Mouse (Mus musculus): Measurements from ENCODE around the gene Prss57. TPM values are rescaled to one million over a fixed set of nuclear protein-coding genes. Genes with fewer than 3 reads are reported as not detected.

Prss57 gene
- polyA plus RNA-seq, 1 experiment from 2014 or later, result 0.04 TPM

GRCm38 (mm10) chr10:79805636-79806035 is 14.9 kb upstream of the Prss57 start:
- DNase-seq (ENCODE audit: low spot score), result peak; percentile 43
- H3K27ac ChIP-seq, result peak overlapping the region; percentile 50; the same call in 1 of the 2 replicates
- no peak for ATAC-seq (replicated peaks; ENCODE audit: low FRiP score, low read depth)
- peaks cover 47% of the 10 kb centered on the region for H3K4me1 ChIP-seq (replicated peaks; ENCODE audit: insufficient read depth, low read length)
- no peak for TF ChIP-seq CTCF (IDR thresholded peaks at IDR 0.05; ENCODE audit: low read depth)
- no peaks in the 10 kb centered on the region for H3K9me3 ChIP-seq (replicated peaks; ENCODE audit: low read length)
- H3K27me3 ChIP-seq (ENCODE audit: insufficient read depth, low read length), result no peaks in the 10 kb centered on the region
- H3K9ac ChIP-seq (ENCODE audit: low read depth, low read length), result no peak overlapping the region
- peaks cover 11% of the 10 kb centered on the region for H3K36me3 ChIP-seq (ENCODE audit: insufficient read depth, low read length)
- 22% methylated on average over 11 of the region's 11 CpGs for WGBS
- no peak overlapping the region for H3K4me3 ChIP-seq (replicated peaks; ENCODE audit: low read depth, low read length)
- peak overlapping the region; percentile 7; the same call in 1 of the 2 replicates for H3K4me2 ChIP-seq (ENCODE audit: low read length)

- DNase-seq (ENCODE audit: low spot score), result peak; percentile 35
- Histone ChIP-seq H3K27me3 (ENCODE audit: insufficient read depth, low read length) (no peaks in the 10 kb centered on the region), H3K4me1 (replicated peaks; ENCODE audit: insufficient read depth, low read length) (peaks cover 48% of the 10 kb centered on the region), H3K4me3 (replicated peaks; ENCODE audit: low read depth, low read length) (no peak overlapping the region), H3K27ac (no peak overlapping the region), H3K9me3 (replicated peaks; ENCODE audit: low read length) (no peaks in the 10 kb centered on the region), H3K36me3 (ENCODE audit: insufficient read depth, low read length) (peaks cover 9% of the 10 kb centered on the region; the same call in 1 of the 2 replicates), H3K9ac (ENCODE audit: low read depth, low read length) (0 out of 2 replicates have a peak overlapping the region, but pooled peaks have one; percentile 27), H3K4me2 (ENCODE audit: low read length) (peak overlapping the region; percentile 15; the same call in 1 of the 2 replicates)
- TF ChIP-seq CTCF (IDR thresholded peaks at IDR 0.05; ENCODE audit: low read depth), result no peak
- 12% methylated on average over 29 of the region's 29 CpGs for WGBS
- ATAC-seq (replicated peaks; ENCODE audit: low FRiP score, low read depth), result no peak
Observed at GRCm38 (mm10) chr10:79803716-79804323, 13.1 kb upstream of the Prss57 start.

- peak overlapping the region; percentile 86 for H3K27ac ChIP-seq
- peaks cover 48% of the 10 kb centered on the region for H3K4me1 ChIP-seq (replicated peaks; ENCODE audit: insufficient read depth, low read length)
- peaks cover 3% of the 10 kb centered on the region; the same call in 1 of the 2 replicates for H3K36me3 ChIP-seq (ENCODE audit: insufficient read depth, low read length)
- no peaks in the 10 kb centered on the region for H3K27me3 ChIP-seq (ENCODE audit: insufficient read depth, low read length)
- DNase-seq (ENCODE audit: low spot score), result peak; percentile 82
- peak overlapping the region; percentile 49; the same call in 1 of the 2 replicates for H3K9ac ChIP-seq (ENCODE audit: low read depth, low read length)
- no peak overlapping the region for H3K4me3 ChIP-seq (replicated peaks; ENCODE audit: low read depth, low read length)
- WGBS, result 27% methylated on average over 10 of the region's 11 CpGs
- no peak for TF ChIP-seq CTCF (IDR thresholded peaks at IDR 0.05; ENCODE audit: low read depth)
- H3K4me2 ChIP-seq (ENCODE audit: low read length), result peak overlapping the region; percentile 31
- H3K9me3 ChIP-seq (replicated peaks; ENCODE audit: low read length), result no peaks in the 10 kb centered on the region
- ATAC-seq (replicated peaks; ENCODE audit: low FRiP score, low read depth), result peak; percentile 84
Observed at GRCm38 (mm10) chr10:79802331-79802971, 11.7 kb upstream of the Prss57 start.

- H3K27ac ChIP-seq, result peak overlapping the region; percentile 86
- no peaks in the 10 kb centered on the region for H3K27me3 ChIP-seq (ENCODE audit: insufficient read depth, low read length)
- 30% methylated on average over 3 of the region's 3 CpGs for WGBS
- H3K4me2 ChIP-seq (ENCODE audit: low read length), result peak overlapping the region; percentile 31
- H3K9me3 ChIP-seq (replicated peaks; ENCODE audit: low read length), result no peaks in the 10 kb centered on the region
- no peak for TF ChIP-seq CTCF (IDR thresholded peaks at IDR 0.05; ENCODE audit: low read depth)
- H3K4me3 ChIP-seq (replicated peaks; ENCODE audit: low read depth, low read length), result no peak overlapping the region
- no peak overlapping the region; the same call in 1 of the 2 replicates for H3K9ac ChIP-seq (ENCODE audit: low read depth, low read length)
- peak; percentile 43 for ATAC-seq (replicated peaks; ENCODE audit: low FRiP score, low read depth)
- H3K36me3 ChIP-seq (ENCODE audit: insufficient read depth, low read length), result peaks cover 3% of the 10 kb centered on the region; the same call in 1 of the 2 replicates
- peaks cover 44% of the 10 kb centered on the region for H3K4me1 ChIP-seq (replicated peaks; ENCODE audit: insufficient read depth, low read length)
- no peak for DNase-seq (ENCODE audit: low spot score)
Observed at GRCm38 (mm10) chr10:79801837-79802236, 11.1 kb upstream of the Prss57 start.

GRCm38 (mm10) chr10:79800508-79800907 is 9.7 kb upstream of the Prss57 start:
- no peak overlapping the region for H3K27ac ChIP-seq
- no peak for TF ChIP-seq CTCF (IDR thresholded peaks at IDR 0.05; ENCODE audit: low read depth)
- ATAC-seq (replicated peaks; ENCODE audit: low FRiP score, low read depth) (no peak), DNase-seq (ENCODE audit: low spot score) (no peak)
- no peak overlapping the region for H3K4me3 ChIP-seq (replicated peaks; ENCODE audit: low read depth, low read length)
- H3K27me3 ChIP-seq (ENCODE audit: insufficient read depth, low read length), result no peaks in the 10 kb centered on the region
- H3K4me1 ChIP-seq (replicated peaks; ENCODE audit: insufficient read depth, low read length), result peaks cover 36% of the 10 kb centered on the region
- H3K9me3 ChIP-seq (replicated peaks; ENCODE audit: low read length), result no peaks in the 10 kb centered on the region
- H3K9ac ChIP-seq (ENCODE audit: low read depth, low read length), result no peak overlapping the region
- WGBS, result 67% methylated on average over 11 of the region's 11 CpGs
- peaks cover 3% of the 10 kb centered on the region; the same call in 1 of the 2 replicates for H3K36me3 ChIP-seq (ENCODE audit: insufficient read depth, low read length)
- no peak overlapping the region for H3K4me2 ChIP-seq (ENCODE audit: low read length)

GRCm38 (mm10) chr10:79798289-79798928 is 7.6 kb upstream of the Prss57 start:
- H3K4me2 ChIP-seq (ENCODE audit: low read length), result no peak overlapping the region
- no peak overlapping the region for H3K27ac ChIP-seq
- peaks cover 3% of the 10 kb centered on the region; the same call in 1 of the 2 replicates for H3K36me3 ChIP-seq (ENCODE audit: insufficient read depth, low read length)
- H3K4me3 ChIP-seq (replicated peaks; ENCODE audit: low read depth, low read length), result no peak overlapping the region
- 77% methylated on average over 12 of the region's 12 CpGs for WGBS
- no peak for TF ChIP-seq CTCF (IDR thresholded peaks at IDR 0.05; ENCODE audit: low read depth)
- H3K4me1 ChIP-seq (replicated peaks; ENCODE audit: insufficient read depth, low read length), result peaks cover 32% of the 10 kb centered on the region
- no peak overlapping the region for H3K9ac ChIP-seq (ENCODE audit: low read depth, low read length)
- no peak for ATAC-seq (replicated peaks; ENCODE audit: low FRiP score, low read depth)
- H3K27me3 ChIP-seq (ENCODE audit: insufficient read depth, low read length), result no peaks in the 10 kb centered on the region
- DNase-seq (ENCODE audit: low spot score), result no peak
- no peaks in the 10 kb centered on the region for H3K9me3 ChIP-seq (replicated peaks; ENCODE audit: low read length)
